Mouse (Mus musculus) megakaryocyte, embryonic 14.5 days (primary cell): ENCODE results near the gene Sh3bgrl2. TPM values are rescaled to one million over a fixed set of nuclear protein-coding genes. Genes with fewer than 3 reads are reported as not detected.

ENCODE experiments used
- H3K27me3 ChIP-seq: replicated peaks from 2 replicates; pipeline ENCODE3; 2012; ENCODE audit warnings: inconsistent platforms
- H3K36me3 ChIP-seq: replicated peaks from 2 replicates; pipeline ENCODE3; 2012; ENCODE audit warnings: low read length, inconsistent platforms, mixed read lengths
- H3K4me1 ChIP-seq: 2 replicates; pipeline ENCODE4 v1.6.1; 2012; ENCODE audit warnings: inconsistent platforms
- H3K4me3 ChIP-seq: replicated peaks from 2 replicates; pipeline ENCODE3; 2012; ENCODE audit warnings: moderate library complexity, mild to moderate bottlenecking, inconsistent platforms
- H3K9me3 ChIP-seq: 2 replicates; pipeline ENCODE4 v1.6.1; 2012; ENCODE audit warnings: inconsistent platforms
- FLI1 ChIP-seq: IDR thresholded peaks from 2 replicates; pipeline ENCODE4 v1.6.1; 2012; ENCODE audit warnings: low read length, inconsistent platforms, mixed read lengths
- GATA1 ChIP-seq: IDR thresholded peaks from 3 replicates; pipeline ENCODE4 v1.6.1; 2012; ENCODE audit warnings: mixed read lengths, low read length, inconsistent platforms, borderline replicate concordance
- polyA plus RNA-seq: library from polyadenylated mRNA; stranded (reverse); fragments of >175 nt; gene quantifications from 2 replicates; pipeline ENCODE4 v1.2.3, GENCODE M21; 2012; ENCODE audit warnings: low replicate concordance; ENCODE audit not compliant: insufficient read depth

Sh3bgrl2 gene
- polyA plus RNA-seq, 1 experiment = 3.8 TPM

- no peak overlapping the region for H3K4me3 ChIP-seq
- peaks cover 86% of the 10 kb centered on the region for H3K4me1 ChIP-seq
- no peaks in the 10 kb centered on the region for H3K9me3 ChIP-seq
- H3K36me3 ChIP-seq = peaks cover 33% of the 10 kb centered on the region
- H3K27me3 ChIP-seq = no peaks in the 10 kb centered on the region
- no peak for TF ChIP-seq FLI1
- TF ChIP-seq GATA1 = no peak
These were observed 23.2 kb downstream of the Sh3bgrl2 start for GRCm38 (mm10) chr9:83571315-83571714.

DNA sequence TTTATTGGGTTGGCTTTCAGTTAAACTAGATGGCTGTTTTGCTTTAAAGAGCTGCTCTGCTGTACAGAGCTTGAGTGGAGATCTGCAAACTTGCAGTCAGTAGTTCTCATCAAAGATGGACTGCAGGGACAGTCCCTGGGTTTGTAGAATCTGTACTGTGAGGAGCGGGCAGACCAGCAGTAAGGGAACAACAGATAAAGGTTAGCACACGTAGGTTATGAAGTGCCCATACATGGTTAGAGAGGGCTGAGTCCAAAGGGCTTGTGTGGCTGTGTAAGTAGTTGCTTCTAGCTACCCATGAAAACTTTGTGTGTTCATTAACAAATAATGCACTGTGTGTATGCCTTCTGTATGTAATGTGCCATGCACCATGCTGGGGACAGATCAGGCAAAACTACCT lies 24.2 kb downstream of the Sh3bgrl2 start:
- H3K4me1 ChIP-seq = peaks cover 90% of the 10 kb centered on the region
- no peak for TF ChIP-seq FLI1
- no peak for TF ChIP-seq GATA1
- H3K27me3 ChIP-seq = no peaks in the 10 kb centered on the region
- H3K4me3 ChIP-seq = no peak overlapping the region
- H3K9me3 ChIP-seq = no peaks in the 10 kb centered on the region
- peaks cover 40% of the 10 kb centered on the region for H3K36me3 ChIP-seq

DNA sequence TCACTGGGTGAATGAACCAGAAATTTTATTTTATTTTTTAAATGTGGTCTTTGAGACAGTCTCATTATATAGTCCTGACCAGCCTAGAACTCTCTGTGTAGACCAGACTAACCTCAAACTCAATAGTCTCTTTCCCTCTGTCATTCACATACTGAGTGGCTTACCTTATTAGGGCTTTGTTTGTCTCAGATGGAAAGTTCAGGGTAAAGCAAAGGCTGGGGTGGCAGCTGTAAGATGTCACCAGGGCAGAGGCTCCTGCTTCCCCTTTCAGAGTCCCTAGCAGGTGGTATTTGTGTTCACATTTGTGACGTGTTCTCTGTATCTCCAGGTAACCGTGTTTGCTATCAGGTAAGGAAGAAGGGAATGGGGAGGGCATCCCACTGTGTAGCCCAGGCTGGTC lies 24.7 kb downstream of the Sh3bgrl2 start:
- Histone ChIP-seq H3K27me3 (no peaks in the 10 kb centered on the region), H3K4me3 (peak overlapping the region; percentile 35), H3K9me3 (no peaks in the 10 kb centered on the region), H3K4me1 (peaks cover 90% of the 10 kb centered on the region), H3K36me3 (peaks cover 45% of the 10 kb centered on the region)
- TF ChIP-seq GATA1 = no peak

DNA sequence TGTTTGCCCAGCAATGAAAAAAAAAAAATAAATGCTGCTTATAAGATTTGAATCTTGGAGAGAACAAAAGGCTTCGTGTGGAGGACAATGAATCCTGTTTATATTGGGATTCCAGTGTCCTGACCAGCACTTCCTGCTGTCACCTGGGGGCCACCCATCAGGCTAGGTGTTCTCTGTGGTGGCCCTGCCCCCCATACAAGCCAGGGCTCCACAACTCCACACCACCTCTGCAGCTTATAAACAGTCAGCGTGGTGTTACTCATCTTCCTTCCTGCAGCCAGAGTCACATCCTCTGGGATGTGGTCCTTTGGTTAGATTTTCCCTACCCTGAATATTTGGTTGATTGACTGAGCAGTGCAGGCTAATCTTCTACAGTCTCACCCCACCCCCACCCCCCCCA lies 25.5 kb downstream of the Sh3bgrl2 start:
- H3K4me3 ChIP-seq = peak overlapping the region; percentile 16
- no peaks in the 10 kb centered on the region for H3K9me3 ChIP-seq
- no peak for TF ChIP-seq FLI1
- no peak for TF ChIP-seq GATA1
- H3K27me3 ChIP-seq = no peaks in the 10 kb centered on the region
- peaks cover 47% of the 10 kb centered on the region for H3K36me3 ChIP-seq
- peaks cover 83% of the 10 kb centered on the region for H3K4me1 ChIP-seq

GRCm38 (mm10) chr9:83575403-83575802 lies 27.3 kb downstream of the Sh3bgrl2 start:
- TF ChIP-seq GATA1 = no peak
- no peak for TF ChIP-seq FLI1
- Histone ChIP-seq H3K27me3 (no peaks in the 10 kb centered on the region), H3K36me3 (peaks cover 55% of the 10 kb centered on the region), H3K4me1 (peaks cover 68% of the 10 kb centered on the region), H3K4me3 (no peak overlapping the region), H3K9me3 (no peaks in the 10 kb centered on the region)

- Histone ChIP-seq H3K9me3 (no peaks in the 10 kb centered on the region), H3K4me1 (peaks cover 64% of the 10 kb centered on the region), H3K27me3 (no peaks in the 10 kb centered on the region), H3K36me3 (peaks cover 57% of the 10 kb centered on the region), H3K4me3 (no peak overlapping the region)
- TF ChIP-seq FLI1 = no peak
- TF ChIP-seq GATA1 = no peak
These were observed 28.0 kb downstream of the Sh3bgrl2 start for GRCm38 (mm10) chr9:83576018-83576688.

DNA sequence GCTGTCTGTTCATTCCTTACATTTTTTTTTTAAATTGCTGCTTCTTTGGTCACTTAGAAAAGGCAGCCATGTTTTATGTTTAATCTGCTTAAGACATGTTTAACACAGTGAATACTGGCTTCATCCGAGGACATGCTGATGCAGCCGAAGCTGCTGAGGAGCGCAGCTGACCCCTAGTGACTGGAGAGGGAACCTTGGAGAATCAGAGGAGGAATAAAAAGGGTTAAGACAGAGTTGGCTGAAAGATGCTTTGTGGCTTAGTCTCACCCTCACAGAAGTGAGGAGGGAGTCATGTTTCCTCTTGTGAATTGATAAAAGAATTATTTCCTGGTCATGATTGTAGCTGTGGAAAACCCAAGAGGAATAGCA lies 28.5 kb downstream of the Sh3bgrl2 start:
- Histone ChIP-seq H3K27me3 (no peaks in the 10 kb centered on the region), H3K36me3 (peaks cover 60% of the 10 kb centered on the region), H3K4me1 (peaks cover 64% of the 10 kb centered on the region), H3K9me3 (no peaks in the 10 kb centered on the region), H3K4me3 (no peak overlapping the region)
- TF ChIP-seq FLI1 = no peak

DNA sequence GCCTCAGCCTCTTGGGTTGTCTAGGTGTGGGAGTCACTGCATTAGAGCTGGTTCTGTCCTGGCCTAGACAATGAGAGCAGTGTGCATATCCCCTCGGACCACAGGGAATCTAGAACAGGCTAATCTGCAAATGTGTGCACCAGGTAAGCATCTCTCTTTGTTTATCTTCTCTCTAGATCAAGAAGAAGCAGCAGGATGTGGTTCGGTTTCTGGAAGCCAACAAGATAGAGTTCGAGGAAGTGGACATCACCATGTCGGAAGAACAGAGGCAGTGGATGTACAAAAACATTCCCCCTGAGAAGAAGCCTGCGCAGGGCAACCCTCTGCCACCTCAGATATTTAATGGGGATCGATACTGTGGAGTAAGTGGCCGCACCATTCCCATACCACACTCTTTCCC lies 29.1 kb downstream of the Sh3bgrl2 start:
- H3K36me3 ChIP-seq = peaks cover 66% of the 10 kb centered on the region
- H3K9me3 ChIP-seq = no peaks in the 10 kb centered on the region
- peaks cover 64% of the 10 kb centered on the region for H3K4me1 ChIP-seq
- no peak overlapping the region for H3K4me3 ChIP-seq
- TF ChIP-seq FLI1 = no peak
- no peak for TF ChIP-seq GATA1
- H3K27me3 ChIP-seq = no peaks in the 10 kb centered on the region

- Histone ChIP-seq H3K4me1 (peaks cover 62% of the 10 kb centered on the region), H3K9me3 (no peaks in the 10 kb centered on the region), H3K27me3 (no peaks in the 10 kb centered on the region), H3K36me3 (peaks cover 84% of the 10 kb centered on the region), H3K4me3 (no peak overlapping the region)
- no peak for TF ChIP-seq FLI1
- no peak for TF ChIP-seq GATA1
These were observed 30.9 kb downstream of the Sh3bgrl2 start for GRCm38 (mm10) chr9:83579049-83579448.

DNA sequence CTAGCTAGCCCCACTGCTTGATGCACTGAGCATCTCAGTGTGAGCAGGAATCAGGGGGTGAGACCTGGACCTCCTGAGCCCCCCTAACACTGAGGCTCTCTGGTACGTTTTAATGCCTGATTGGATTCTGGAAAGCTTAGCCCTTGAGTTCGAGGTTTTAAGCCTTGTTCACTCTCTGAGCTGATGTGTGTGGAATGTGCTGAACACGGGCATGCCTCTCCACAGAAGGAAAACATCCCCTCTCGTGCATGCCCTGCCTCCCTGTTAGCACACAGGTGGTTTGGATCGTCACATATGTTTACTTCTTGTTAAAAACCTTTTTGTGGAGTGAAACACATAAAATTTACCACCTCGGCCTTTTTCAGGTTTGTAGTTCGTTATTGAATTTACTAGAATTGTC lies 34.6 kb downstream of the Sh3bgrl2 start:
- no peak for TF ChIP-seq GATA1
- TF ChIP-seq FLI1 = no peak
- Histone ChIP-seq H3K4me3 (peak overlapping the region; percentile 25), H3K4me1 (peaks cover 42% of the 10 kb centered on the region), H3K36me3 (peaks cover 88% of the 10 kb centered on the region), H3K27me3 (no peaks in the 10 kb centered on the region), H3K9me3 (no peaks in the 10 kb centered on the region)
